Mouse (Mus musculus) stomach, postnatal 0 days (tissue): ENCODE results near the gene Foxn3.

ENCODE experiments used
- CTCF ChIP-seq: IDR thresholded peaks from 2 replicates; pipeline ENCODE4 v1.5.1; 2016; ENCODE audit warnings: antibody characterized with exemption, low read depth, mild to moderate bottlenecking, moderate library complexity
- EP300 ChIP-seq: optimal IDR thresholded peaks from 2 replicates; pipeline ENCODE3; 2016; ENCODE audit warnings: antibody characterized with exemption

GRCm38 (mm10) chr12:99314817-99315216, 248.6 kb downstream of the Foxn3 start:
- no peak for TF ChIP-seq CTCF
- TF ChIP-seq EP300 = no peak
